Mouse (Mus musculus) heart, postnatal 0 days (tissue): ENCODE measurements around the gene Atp5g2.

Source experiments
- CTCF ChIP-seq: IDR thresholded peaks from 2 replicates; pipeline ENCODE4 v1.5.1; 2016; ENCODE audit warnings: antibody characterized with exemption, control low read depth, low read depth
- EP300 ChIP-seq: IDR thresholded peaks from 2 replicates; pipeline ENCODE4 v1.6.1; 2016; ENCODE audit warnings: antibody characterized with exemption, low read depth

GRCm38 (mm10) chr15:102669571-102669970 is 2.6 kb downstream of the Atp5g2 start:
- no peak for TF ChIP-seq CTCF
- TF ChIP-seq EP300: no peak
